Mouse (Mus musculus) gastrocnemius, adult 18-20 months (tissue): ENCODE data around the gene Steap3. TPM values are rescaled to one million over a fixed set of nuclear protein-coding genes. Genes with fewer than 3 reads are reported as not detected.

Experiments used
- DNase-seq: peaks from one replicate; pipeline ENCODE4 v3.0.0; 2021; ENCODE audit warnings: low spot score
- total RNA-seq, 2 experiments: library from RNA; stranded (reverse); gene quantifications; 2 replicates each; pipeline ENCODE4 v1.2.3; 2021

Gene Steap3
- total RNA-seq, 2 experiments from 2014 or later = 18.8 to 18.9 TPM

- DNase-seq = no peak
These were observed 70.0 kb downstream of the Steap3 start for GRCm38 (mm10) chr1:120202542-120202941.

GRCm38 (mm10) chr1:120198942-120199341, 73.6 kb downstream of the Steap3 start:
- no peak for DNase-seq

DNA sequence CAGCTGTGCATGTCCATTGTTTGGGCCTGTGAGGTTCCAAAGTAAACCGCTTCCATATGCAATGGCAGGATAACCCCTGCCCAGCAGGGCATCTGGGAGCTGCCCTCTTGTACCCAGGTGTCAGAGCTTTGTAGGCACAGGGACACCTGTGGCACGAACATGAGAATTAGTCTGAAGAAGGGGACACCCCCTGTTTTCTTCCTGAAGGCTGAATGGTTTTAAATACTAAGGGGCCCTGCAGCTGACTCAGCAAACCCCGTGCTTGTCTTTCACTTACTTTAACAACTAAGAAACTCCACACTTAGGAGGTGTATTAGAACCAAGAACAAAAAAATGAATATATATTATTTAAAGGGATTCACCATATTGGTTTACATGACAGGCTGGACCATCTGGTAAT, 74.4 kb downstream of the Steap3 start:
- no peak for DNase-seq

GRCm38 (mm10) chr1:120197189-120197588, 75.3 kb downstream of the Steap3 start:
- peak; percentile 71 for DNase-seq

GRCm38 (mm10) chr1:120196724-120197123, 75.8 kb downstream of the Steap3 start:
- DNase-seq = no peak

DNA sequence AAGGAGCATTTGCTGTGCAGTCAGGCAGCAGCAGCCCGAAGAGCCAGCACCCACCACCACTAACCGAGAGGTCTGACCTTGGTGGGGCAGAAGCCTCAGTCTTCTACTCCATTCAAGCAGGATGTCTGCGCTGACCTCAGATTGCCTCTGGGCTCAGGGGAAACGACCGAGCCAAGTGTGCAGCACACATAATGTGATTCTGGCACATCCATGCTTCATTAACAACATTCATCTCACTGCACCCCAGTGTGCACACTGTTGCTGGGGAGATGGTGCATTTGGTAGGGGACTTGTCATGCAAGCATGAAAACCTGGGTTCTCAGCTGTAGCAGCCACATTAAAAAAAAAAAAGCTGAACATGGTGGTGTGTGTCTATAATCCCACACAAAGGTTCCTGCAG, 76.6 kb downstream of the Steap3 start:
- no peak for DNase-seq

DNA sequence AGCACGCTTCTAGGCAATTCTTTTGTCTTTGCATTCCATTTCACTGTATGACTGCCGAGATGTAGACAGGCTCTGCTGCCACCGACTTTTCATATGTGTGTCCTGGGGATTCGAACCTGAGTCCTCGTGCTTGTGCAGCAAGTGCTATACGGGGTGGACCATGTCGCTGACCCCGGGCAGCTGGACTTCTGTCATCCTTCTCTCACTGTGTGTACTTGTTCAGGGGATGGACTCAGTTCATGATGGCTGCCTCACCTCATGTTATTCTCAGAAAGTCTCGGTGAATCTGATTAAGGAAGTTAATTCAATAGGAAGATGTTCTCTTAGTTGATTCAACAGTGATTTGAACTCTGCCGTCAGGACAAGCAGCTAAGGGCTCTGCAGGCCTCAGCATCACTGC, 78.9 kb downstream of the Steap3 start:
- no peak for DNase-seq

- DNase-seq = no peak
These were observed 80.2 kb downstream of the Steap3 start for GRCm38 (mm10) chr1:120192321-120192720.

DNA sequence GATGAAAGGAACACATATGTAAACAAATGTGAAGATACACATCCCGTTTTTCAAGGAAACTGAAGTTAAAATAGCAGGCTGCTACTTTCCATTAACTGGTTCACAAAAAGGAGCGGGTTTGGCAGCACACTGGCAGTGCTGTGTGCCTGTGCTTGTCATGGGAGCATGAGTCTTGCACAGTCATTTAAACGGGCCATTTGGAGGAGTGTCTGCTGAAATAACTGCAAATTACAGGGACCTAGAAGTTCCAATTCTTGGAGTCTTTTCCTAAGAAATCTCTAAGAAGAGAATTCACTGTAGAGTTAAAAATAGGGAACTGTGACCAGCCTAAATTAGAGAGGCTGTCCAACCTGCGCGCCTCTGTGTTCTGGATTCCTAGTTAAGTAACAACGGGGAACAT, 81.6 kb downstream of the Steap3 start:
- DNase-seq = no peak

GRCm38 (mm10) chr1:120190300-120190699, 82.2 kb downstream of the Steap3 start:
- no peak for DNase-seq

GRCm38 (mm10) chr1:120189206-120189605, 83.3 kb downstream of the Steap3 start:
- DNase-seq = no peak

DNA sequence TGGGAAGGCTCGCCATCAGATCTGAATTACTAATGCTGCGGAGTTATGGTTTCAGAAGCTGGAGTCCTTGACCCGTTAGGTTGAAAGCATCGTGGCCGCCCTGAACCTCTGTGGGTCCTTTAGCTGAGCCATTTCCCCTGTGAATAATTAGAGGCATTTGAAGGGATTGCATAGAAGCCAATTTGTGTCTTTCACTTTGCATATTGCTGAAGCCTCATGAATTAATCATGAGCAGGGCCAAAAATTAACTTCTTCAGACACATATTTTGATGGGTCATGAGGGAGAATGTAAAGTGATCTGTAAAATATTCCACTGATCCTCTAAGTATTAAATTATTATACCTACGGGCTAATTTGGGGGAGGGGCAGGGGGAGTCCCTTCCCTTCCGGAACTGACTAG, 85.4 kb downstream of the Steap3 start:
- no peak for DNase-seq

GRCm38 (mm10) chr1:120186655-120187054, 85.8 kb downstream of the Steap3 start:
- no peak for DNase-seq

- DNase-seq = no peak
These were observed 86.3 kb downstream of the Steap3 start for GRCm38 (mm10) chr1:120186204-120186603.

GRCm38 (mm10) chr1:120177141-120177540, 95.4 kb downstream of the Steap3 start:
- DNase-seq = no peak

DNA sequence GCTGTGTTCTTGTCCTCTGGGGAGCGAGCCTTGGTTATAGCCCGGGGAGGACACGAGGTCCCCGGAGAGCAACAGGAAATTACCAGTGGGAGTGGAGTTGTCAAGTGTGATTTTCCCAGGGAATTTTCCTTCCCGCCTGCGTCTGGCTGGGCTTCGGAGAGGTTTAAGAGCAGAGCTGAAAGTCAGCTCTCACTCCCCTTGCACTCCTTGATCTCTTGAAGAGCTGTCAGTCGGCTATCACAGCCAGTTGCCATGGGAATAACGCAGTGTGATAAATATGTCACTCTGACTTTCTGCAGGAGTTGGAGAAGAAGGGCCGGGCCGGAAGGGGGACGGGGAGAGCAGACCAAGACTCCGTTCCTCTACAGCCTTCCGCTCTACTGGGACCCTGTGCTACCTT, 96.2 kb downstream of the Steap3 start:
- DNase-seq = no peak

GRCm38 (mm10) chr1:120174991-120175390, 97.5 kb downstream of the Steap3 start:
- no peak for DNase-seq

DNA sequence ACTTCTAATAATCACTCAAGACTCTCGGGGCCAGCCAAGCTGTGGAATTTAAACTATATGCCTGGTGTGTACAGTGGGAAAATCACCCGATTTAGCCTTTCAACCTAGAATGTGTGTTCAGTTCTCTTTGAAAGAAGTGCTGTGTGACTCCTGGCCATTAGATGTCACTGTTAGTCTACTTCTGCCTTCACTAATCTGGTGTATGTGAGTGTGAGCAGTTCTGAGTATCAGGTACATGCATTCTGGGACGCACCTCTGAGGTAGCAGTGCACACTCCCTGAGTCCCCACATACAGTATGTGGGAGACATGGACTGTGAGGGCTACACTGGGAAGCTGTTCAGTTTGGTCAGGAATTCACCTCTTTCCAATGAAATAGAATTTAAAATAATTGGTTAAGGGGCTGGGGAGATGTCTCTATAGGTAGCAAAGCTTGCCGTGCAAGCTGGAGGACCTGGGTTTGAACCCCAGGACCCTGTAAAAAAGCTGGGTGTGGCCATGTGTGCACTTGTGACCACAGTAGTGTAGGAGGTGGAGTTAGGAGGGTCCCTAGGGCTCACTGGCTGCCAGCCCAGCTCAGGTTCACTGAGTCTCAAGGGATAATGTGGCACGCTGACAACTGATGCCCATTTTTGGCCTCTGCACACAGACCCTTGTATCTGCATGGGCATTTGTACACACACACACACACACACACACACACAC, 100.5 kb downstream of the Steap3 start:
- peak; percentile 14 for DNase-seq

DNA sequence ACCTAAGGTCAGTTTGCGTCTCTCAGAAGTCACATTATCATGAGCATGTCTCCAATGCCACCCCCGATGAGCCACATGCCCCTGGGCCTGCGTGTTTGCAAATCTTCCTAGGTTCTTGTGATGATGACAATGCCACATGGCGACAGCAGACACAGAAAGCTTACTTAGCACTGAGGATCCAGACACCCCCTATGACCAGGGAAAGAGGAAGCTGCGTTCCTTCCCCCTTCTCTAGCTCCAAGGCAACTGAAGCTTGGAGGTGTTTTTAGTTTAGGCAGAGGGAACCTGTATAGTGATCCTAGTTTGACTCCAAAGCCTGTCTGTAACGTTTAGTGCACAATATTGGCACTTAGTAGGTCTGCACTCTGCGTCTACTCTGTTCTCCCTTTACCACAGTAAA, 102.2 kb downstream of the Steap3 start:
- DNase-seq = no peak

DNA sequence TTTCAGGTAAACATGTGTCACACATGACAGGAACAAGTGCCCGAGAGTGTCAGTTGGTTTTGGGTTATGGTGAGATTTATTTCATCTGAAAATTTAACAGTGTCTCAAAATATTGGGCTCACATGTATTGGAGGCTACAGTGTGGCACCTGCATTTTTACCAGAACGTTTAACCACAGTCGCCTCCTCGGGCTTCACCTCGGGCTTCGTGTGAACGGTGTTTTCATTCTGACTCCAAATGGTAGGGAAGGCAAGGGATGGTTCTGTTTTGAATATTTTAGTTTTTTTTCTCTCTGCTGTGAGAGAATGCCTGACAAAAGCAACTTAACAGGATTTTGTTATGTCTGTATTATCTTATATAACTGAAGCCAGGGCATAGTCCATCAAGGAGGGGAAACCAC, 103.8 kb downstream of the Steap3 start:
- no peak for DNase-seq

DNA sequence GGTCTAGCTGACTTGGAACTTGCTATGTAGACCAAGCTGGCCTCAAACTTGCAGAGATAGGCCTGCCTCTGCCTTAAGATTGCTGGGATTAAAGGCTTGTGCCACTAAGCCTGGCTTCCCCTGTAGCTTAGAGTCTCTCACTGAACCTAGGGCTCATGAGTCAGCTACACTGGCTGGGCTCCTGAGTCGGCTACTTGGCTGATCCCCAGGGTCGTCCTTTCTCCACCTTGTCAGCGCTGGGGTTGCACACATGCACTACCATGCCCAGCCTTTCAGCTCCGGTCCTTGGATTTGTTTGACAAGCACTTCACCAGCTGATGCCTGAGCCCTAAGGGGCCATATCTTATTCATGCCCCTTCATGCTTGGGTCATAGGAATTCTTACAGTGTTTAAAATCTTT, 104.5 kb downstream of the Steap3 start:
- no peak for DNase-seq

- no peak for DNase-seq
These were observed 109.9 kb downstream of the Steap3 start for GRCm38 (mm10) chr1:120162616-120163015.

DNA sequence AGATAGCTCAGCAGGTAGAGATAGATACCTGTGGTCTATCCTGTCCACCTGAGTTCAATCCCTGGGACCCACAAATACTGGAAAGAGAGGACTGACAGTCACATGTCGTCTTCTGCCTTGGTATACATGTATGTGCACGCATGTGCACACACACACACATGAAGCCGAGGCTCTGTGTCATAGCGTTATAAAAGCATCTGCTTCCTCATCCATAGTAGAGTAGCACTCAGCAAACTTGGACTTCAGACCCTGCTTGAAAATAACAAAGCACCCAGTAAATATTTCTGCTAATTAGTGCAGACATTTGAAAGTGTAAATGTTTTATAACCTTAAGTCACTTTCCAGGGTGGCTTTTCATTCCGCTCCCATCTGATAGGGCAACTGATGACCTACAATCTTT, 111.0 kb downstream of the Steap3 start:
- no peak for DNase-seq
